Mouse (Mus musculus) c-Kit-negative CD71-positive TER-119-positive erythroid progenitor cells, embryonic 14.5 days (primary cell): ENCODE results near the gene Grin2c.

Source experiments
- DNase-seq: peaks from one replicate; pipeline ENCODE4 v3.0.0-alpha.2; 2013; ENCODE audit warnings: low read depth, low spot score

Gene Grin2c

GRCm38 (mm10) chr11:115267061-115267883, at the start of gene Grin2c:
Grin2c (minus strand) TSS chr11:115267243.
- no peak for DNase-seq

GRCm38 (mm10) chr11:115314249-115314648, 47.2 kb upstream of the Grin2c start:
- DNase-seq, result no peak

GRCm38 (mm10) chr11:115308781-115309180, 41.7 kb upstream of the Grin2c start:
- no peak for DNase-seq

DNA sequence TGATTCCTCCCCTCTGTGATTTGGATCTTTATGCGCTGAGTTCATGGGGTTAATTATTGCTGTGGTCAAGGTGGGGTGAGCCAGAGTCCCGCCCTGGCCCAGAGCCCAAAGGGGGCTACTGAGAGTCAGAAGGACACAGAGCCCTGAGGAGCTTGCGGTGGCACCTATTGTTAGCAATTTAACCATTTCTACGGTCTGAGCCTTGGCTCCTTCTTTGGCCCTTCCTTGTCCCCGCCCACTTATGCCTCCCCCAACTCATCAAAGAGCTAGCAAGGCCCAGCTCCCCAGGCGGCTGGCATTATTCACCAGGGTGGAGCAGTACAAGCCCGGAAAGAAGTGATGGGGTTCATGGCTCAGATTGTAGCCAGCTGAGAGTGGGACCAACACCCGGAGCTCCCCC, 39.8 kb upstream of the Grin2c start, which contains the start of gene Otop2:
Gene Otop2, plus strand, starts transcription at position 301 of the 400 bp plus-strand sequence.
- DNase-seq, result no peak

DNA sequence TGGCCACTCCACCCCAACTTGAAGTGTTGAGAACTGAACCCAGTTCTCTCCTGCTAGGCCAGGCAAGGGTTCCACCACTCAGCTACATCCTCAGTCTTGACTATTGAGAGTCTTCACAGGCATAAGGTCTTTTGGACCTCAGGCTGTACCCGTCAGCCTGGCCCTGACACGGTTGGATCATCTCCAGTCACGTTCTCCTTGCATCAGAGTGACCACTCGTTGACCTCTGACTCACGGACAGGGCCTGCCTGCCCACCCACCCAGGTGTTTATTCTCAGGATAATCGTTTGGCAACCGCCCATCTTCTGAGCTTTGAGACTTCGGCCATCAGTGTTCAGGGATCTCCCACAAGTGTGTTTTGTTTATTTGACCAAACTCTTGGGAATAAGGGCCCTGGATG, 36.1 kb upstream of the Grin2c start:
- DNase-seq, result no peak

DNA sequence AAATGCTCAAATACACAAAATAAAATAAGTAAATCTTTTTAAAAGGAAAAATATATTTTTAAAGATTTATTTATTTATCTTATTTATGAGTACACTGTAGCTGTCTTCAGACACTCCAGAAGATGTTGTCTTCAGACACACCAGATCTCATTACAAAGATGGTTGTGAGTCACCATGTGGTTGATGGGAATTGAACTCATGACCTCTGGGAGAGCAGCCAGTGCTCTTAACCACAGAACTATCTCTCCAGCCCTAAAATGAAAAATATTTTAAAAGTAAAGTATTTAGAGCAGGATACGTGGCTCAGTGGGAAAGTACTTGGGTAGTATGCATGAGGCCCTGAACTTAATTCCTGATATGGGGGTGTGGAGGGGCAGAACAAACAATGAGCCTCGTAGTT, 34.3 kb upstream of the Grin2c start:
- DNase-seq, result no peak

DNA sequence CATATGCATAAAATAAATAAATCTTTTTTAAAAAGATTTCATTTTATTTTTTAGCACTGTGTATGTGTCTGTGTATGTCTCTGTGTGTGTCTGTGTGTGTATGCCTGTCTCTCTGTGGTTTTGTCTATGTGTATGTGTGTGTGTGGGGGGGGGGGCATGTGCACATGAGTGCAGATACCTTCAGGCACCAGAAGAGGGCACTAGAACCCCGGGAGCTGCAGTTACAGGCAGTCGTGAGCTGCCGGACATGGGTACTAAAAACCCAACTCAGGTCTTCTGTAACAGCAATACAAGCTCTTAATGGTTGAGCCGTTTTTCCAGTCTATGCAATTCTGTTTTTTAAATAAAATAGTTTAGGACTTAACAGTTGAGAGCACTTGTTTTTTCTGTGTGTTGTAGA, 33.7 kb upstream of the Grin2c start:
- no peak for DNase-seq

- no peak for DNase-seq
Measured at GRCm38 (mm10) chr11:115298160-115298559, 31.1 kb upstream of the Grin2c start.

DNA sequence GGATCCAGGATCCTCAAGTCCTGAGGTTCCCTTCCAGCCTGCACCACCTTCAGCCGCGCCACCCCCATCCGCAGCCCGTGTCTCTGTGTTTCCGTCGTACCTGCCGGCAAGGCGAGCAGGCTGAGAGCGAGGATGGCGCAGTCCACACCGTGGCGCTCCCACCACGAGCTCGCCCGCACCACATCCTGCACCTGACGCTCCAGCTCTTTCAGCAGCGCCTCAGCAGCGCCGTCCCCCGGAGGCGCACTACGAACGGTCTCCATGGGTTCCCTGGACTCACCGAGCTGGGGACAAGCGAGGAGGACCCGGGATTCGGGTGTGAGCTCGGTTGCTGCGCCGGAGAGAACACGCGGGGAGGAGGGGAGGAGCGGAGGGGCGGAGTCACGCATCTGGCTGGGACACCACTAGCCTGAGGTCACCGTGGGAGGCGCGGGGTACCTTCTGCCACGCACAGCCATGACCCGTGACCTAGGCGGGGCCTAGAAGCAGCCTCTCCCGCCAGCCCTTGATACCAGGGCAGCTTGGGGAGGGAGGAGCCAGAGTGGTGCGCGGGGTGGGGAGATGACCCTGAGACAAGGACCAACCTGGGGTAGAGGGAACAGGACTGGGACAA, 30.3 kb upstream of the Grin2c start, which contains the start of gene Fads6:
Gene Fads6, minus strand, starts transcription at position 450 of the 613 bp plus-strand sequence.
- DNase-seq, result no peak

- no peak for DNase-seq
Measured at GRCm38 (mm10) chr11:115296471-115297210, 29.6 kb upstream of the Grin2c start.

- no peak for DNase-seq
Measured at GRCm38 (mm10) chr11:115295939-115296338, 28.9 kb upstream of the Grin2c start.

DNA sequence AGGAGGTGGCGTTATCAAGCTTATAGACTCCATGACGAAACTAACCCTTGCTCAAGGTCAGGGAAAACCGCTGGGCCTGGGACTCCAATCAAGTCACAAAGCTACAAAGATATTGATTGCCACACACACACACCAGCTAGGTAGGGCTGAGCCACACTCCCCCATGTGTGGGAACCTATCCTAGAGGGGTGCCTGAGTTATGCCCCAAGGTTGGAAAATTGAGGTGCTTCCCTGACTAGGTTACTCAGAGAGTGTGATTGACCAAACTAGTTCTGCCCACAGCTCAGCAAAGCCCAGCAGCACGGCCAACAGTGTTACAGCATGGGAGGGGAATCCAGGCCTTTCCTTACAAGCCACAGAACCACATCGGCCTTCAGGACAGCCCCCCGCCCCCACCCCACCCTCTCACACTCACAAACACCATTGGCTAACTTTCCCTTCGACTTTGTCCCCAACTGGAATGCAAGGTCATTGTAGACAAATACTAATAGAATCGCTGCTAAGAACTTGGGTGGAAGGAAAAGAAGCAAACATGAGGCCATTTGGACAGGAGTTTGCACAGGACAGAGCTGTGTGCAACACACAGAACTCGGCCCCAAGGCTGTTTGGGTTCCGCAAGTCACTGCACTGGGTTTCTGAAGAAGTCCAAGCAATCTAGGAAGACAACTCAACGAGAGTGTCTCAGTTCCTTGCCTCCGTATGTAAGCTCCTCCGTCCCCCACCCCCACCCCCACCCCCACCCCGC, 25.8 kb upstream of the Grin2c start:
- DNase-seq, result no peak

GRCm38 (mm10) chr11:115291503-115291902, 24.5 kb upstream of the Grin2c start:
- no peak for DNase-seq

GRCm38 (mm10) chr11:115290919-115291318, 23.9 kb upstream of the Grin2c start:
- DNase-seq, result no peak

DNA sequence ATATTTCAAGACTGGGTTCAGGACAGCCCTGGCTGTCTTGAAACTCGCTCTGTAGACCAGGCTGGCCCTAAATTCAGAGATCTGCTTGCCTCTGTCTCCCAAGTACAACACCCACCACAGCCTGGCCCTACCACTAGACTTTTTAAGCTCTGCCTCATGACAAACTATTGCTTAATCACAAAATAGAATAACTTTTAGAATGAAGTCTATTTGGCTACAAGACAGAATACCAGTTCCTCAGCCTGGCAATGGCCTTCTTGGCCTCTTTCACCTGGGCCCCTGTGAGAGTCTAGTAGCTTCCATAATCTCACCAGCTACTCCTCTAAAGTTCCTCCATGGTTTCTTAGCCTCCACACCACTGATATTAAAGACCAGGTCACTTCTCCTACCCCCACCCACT, 23.3 kb upstream of the Grin2c start:
- DNase-seq, result no peak

DNA sequence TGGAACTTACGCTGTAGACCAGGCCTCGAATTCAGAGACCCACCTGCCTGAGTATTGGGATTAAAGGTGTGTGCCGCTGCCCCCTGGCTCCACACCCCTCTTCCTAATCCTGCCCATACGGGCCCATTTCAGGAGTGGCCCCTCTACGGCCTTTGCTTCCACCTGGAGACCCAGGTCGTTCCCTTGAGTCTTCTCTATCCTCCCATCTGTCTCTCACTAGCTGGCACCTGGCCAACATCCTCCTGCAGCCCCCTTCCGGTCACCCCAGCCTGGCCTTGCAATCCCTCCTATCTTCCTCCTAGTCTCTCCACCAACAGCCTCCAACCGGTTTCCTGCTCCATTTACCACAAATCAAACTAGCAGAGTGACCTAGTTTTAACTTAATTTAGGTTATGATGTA, 22.8 kb upstream of the Grin2c start:
- DNase-seq, result no peak

- no peak for DNase-seq
Measured at GRCm38 (mm10) chr11:115288305-115288704, 21.3 kb upstream of the Grin2c start.

GRCm38 (mm10) chr11:115287386-115287785, 20.3 kb upstream of the Grin2c start:
- DNase-seq, result no peak

- DNase-seq, result no peak
Measured at GRCm38 (mm10) chr11:115286201-115286993, 19.4 kb upstream of the Grin2c start.

DNA sequence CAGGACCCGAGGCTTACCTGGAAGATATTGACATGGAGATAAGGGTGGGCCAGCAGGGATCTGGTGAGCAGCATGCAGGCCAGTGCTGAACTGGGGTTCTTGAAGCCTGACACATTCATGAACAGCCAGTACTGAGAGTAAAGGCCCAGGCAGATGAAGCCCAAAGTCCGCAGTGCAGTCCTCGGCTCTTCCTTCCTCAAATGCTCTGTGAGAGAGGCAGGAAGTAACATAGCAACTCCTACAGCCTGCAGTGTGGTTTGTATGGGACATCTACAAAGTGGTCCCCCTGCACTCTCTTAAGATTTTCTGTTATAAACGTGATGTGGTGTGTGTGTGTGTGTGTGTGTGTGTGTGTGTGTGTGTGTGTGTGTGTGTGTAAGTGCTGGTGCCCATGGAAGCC, 18.2 kb upstream of the Grin2c start:
- DNase-seq, result no peak
